Mouse (Mus musculus): ENCODE results near the gene Rxrg. TPM values are rescaled to one million over a fixed set of nuclear protein-coding genes. Genes with fewer than 3 reads are reported as not detected.

Rxrg gene
- polyA plus RNA-seq, 1 experiment from 2014 or later, result 20.2 TPM

DNA sequence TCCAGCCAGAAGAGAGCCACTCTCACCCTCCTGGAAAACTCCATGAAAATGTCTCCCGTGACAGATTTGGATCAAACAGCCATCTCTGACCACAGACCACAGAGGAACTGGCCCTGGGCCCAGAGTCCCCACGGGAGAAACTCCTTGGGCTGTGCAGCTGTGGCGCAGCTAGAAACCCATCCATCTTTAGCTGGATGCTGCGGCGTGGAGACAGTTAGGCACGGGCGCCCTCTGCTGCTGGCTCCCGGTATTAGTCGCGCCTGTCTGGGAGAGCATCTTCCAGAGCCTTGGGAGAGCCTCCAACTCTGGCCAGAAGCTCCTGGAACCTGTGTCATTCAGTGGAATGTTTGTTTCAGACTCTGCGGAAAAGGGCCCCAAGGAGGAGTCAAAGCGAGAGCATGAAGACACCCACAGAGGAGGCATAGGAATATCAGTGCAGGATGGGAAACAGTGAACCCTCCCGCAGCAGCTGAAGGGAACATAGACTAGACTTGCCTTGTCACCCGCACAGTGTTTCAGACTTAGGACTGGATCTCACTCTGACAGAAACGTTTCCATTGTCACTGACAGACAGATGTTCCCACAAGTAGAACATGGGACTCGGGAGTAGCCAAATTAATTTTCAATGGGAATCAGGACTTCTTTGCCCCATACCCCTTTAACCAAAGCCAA, 46.8 kb downstream of the Rxrg start:
- Histone ChIP-seq H3K9ac (no peak overlapping the region), H3K4me3 (replicated peaks) (no peak overlapping the region), H3K27ac (replicated peaks) (no peak overlapping the region), H3K9me3 (replicated peaks) (no peaks in the 10 kb centered on the region), H3K4me2 (replicated peaks) (peak overlapping the region; percentile 36), H3K27me3 (peaks cover 6% of the 10 kb centered on the region), H3K36me3 (no peaks in the 10 kb centered on the region), H3K4me1 (peaks cover 26% of the 10 kb centered on the region)
- 12% methylated on average over 16 of the region's 16 CpGs for WGBS
- peak; percentile 83 for ATAC-seq (ENCODE audit: insufficient number of reproducible peaks, low FRiP score, low TSS enrichment, low read depth)

DNA sequence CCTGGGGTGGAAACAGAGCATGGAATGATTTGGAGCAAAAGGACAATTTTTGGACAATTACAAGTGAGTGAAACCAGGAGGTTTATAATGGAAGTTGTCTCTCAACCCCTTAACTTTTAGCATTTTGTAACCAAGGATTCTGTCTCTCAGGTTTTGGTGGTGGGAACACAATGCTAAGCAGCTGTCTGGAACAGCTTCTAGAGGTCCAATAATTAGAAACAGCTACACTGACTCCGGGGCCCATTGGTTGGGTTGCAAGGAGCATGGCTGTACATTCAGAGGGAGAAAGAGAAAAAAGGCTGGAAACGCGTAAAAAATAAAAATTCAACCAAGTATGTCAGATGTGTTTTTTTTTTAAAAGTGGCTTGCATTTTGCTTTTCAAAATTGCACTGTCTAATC, 50.5 kb downstream of the Rxrg start:
- H3K4me1 ChIP-seq, result peaks cover 26% of the 10 kb centered on the region
- no peak overlapping the region for H3K4me3 ChIP-seq (replicated peaks)
- no peaks in the 10 kb centered on the region for H3K27me3 ChIP-seq
- H3K9ac ChIP-seq, result no peak overlapping the region
- peak overlapping the region; percentile 77 for H3K27ac ChIP-seq (replicated peaks)
- WGBS, result 42% methylated on average over 3 of the region's 3 CpGs
- no peak for ATAC-seq (ENCODE audit: insufficient number of reproducible peaks, low FRiP score, low TSS enrichment, low read depth)
- H3K4me2 ChIP-seq (replicated peaks), result no peak overlapping the region
- no peaks in the 10 kb centered on the region for H3K36me3 ChIP-seq
- no peaks in the 10 kb centered on the region for H3K9me3 ChIP-seq (replicated peaks)

DNA sequence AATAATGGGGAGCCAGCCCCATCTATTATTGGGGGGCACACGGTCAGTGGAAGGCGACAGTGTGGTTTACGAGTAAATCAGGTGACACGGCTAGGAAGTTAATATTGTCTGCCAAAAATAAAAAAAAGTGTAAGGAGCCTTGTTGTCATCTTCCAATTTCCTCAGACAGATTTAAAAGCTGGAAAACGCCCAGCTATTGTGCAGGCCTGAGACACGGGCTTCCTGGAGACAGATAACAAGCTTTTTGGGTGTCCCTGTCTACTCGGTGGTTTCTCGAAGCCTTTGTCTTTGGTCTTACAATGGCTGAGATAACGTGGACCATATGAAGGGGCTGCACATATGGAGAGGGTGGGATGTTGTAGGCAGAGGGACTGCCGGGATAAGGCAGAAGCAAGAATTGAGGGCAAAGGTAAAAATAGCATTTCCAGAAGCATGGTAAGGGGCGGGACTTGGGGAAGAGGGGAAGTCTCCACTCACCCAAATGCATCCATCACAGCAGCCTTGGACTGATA, 51.0 kb downstream of the Rxrg start:
- 45% methylated on average over 11 of the region's 11 CpGs for WGBS
- no peaks in the 10 kb centered on the region for H3K9me3 ChIP-seq (replicated peaks)
- H3K27me3 ChIP-seq, result no peaks in the 10 kb centered on the region
- ATAC-seq (ENCODE audit: insufficient number of reproducible peaks, low FRiP score, low TSS enrichment, low read depth), result no peak
- peak overlapping the region; percentile 77; the same call in 1 of the 2 replicates for H3K27ac ChIP-seq (replicated peaks)
- no peaks in the 10 kb centered on the region for H3K36me3 ChIP-seq
- no peak overlapping the region for H3K4me3 ChIP-seq (replicated peaks)
- no peak overlapping the region for H3K4me2 ChIP-seq (replicated peaks)
- H3K4me1 ChIP-seq, result peaks cover 26% of the 10 kb centered on the region
- H3K9ac ChIP-seq, result no peak overlapping the region

DNA sequence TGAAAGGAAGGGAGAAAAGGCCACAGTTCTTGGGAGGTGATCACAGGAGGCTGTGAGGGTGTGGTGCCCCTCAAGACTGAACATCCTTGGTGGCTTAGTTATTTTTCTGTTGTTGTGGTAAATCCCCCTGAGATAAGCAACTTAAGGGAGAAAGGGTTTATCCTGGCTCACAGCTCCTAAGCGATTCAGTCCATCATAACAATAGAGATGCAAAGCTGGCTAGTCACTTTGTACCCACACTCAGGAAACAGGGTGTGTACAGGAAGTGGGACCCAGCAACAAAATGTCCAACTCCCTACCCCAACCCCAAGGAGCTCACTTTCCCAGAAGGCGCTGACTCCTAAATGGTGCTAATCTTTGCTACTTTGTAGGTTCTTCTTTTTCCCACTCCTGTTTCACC, 54.2 kb downstream of the Rxrg start:
- no peaks in the 10 kb centered on the region for H3K36me3 ChIP-seq
- peaks cover 3% of the 10 kb centered on the region; the same call in 1 of the 2 replicates for H3K27me3 ChIP-seq
- H3K4me2 ChIP-seq (replicated peaks), result no peak overlapping the region
- no peak overlapping the region for H3K4me3 ChIP-seq (replicated peaks)
- no peak overlapping the region for H3K9ac ChIP-seq
- no peak for ATAC-seq (ENCODE audit: insufficient number of reproducible peaks, low FRiP score, low TSS enrichment, low read depth)
- H3K27ac ChIP-seq (replicated peaks), result no peak overlapping the region
- 73% methylated on average over 2 of the region's 2 CpGs for WGBS
- H3K9me3 ChIP-seq (replicated peaks), result no peaks in the 10 kb centered on the region
- peaks cover 19% of the 10 kb centered on the region; the same call in 1 of the 2 replicates for H3K4me1 ChIP-seq

DNA sequence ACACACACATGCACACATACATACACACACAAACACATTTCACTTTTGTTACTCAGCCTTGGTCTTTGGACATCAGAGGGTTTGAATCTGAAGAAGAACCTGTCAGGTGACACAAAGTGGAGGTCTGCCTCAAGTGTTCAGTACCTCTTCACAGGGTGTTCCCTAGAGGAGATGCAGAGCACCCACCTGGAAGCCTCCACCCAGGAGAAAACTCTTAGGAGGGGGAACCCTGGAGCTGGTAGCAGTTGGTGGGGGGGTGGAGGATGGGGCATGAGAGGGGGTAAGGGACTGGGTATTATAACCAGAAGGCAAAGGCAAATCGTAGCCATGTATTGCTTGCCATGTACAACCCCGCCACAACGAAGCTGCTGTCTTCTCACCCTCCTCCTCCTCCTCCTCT, 60.9 kb downstream of the Rxrg start:
- 94% methylated on average over 3 of the region's 3 CpGs for WGBS
- Histone ChIP-seq H3K36me3 (no peaks in the 10 kb centered on the region), H3K4me2 (replicated peaks) (no peak overlapping the region), H3K27ac (replicated peaks) (no peak overlapping the region), H3K9ac (no peak overlapping the region), H3K9me3 (replicated peaks) (no peaks in the 10 kb centered on the region), H3K4me1 (peaks cover 19% of the 10 kb centered on the region), H3K27me3 (peaks cover 23% of the 10 kb centered on the region), H3K4me3 (replicated peaks) (no peak overlapping the region)
- no peak for ATAC-seq (ENCODE audit: insufficient number of reproducible peaks, low FRiP score, low TSS enrichment, low read depth)

DNA sequence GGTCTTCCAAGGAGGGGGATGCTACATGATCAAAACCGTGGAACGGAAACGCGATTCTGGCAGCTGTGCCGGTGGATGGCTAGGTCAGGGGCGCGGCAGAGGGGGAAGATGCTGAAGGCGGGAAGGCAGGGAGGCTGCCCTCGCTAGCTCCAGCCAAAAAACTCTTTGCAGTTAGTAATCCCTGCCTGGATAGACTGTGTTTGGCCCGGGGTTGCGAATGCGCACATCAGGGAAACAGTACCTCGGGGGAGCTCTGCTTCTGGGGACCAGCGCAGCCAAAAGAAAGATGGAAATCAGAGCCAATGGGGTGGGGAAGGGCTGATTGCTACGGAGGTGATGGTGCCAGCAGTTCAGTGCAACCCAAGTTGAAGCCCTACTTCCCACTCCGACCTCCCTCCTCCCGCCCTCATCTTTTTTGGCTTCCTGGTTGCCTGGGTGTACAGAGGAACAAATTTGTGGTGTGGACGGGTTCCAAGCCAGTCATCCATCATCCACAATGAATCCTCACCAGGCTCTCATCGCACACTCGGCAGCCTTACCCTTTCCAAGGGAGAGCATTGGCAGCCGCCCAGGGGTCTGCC, 62.4 kb downstream of the Rxrg start:
- Histone ChIP-seq H3K27ac (replicated peaks) (peak overlapping the region; percentile 48; the same call in 1 of the 2 replicates), H3K36me3 (no peaks in the 10 kb centered on the region), H3K4me1 (peaks cover 19% of the 10 kb centered on the region), H3K9ac (no peak overlapping the region), H3K27me3 (peaks cover 26% of the 10 kb centered on the region), H3K9me3 (replicated peaks) (no peaks in the 10 kb centered on the region), H3K4me2 (replicated peaks) (peak overlapping the region; percentile 54), H3K4me3 (replicated peaks) (peak overlapping the region; percentile 27)
- ATAC-seq (ENCODE audit: insufficient number of reproducible peaks, low FRiP score, low TSS enrichment, low read depth), result peak; percentile 87
- under 1% methylated on average over 21 of the region's 21 CpGs for WGBS

DNA sequence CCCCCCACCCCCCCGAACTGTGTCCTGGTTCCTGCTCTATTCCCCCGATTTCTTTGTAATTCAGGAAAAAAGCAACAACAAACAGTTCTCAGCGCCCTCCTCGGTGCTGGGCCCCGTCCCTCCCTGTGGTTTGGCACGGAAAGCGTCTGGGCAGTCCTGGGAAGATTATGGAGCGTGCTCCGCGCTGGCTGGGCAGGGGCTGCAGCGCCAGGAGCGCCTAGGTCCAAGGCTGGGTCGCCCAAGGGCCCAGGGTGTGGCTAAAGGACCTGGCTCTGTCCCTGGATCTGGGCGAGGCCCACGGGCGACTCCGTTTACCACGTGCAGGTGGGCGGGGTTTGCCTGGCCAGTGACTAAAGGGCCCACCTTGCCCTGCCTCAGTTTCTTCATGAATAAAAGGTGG, 62.9 kb downstream of the Rxrg start:
- Histone ChIP-seq H3K36me3 (no peaks in the 10 kb centered on the region), H3K9me3 (replicated peaks) (no peaks in the 10 kb centered on the region), H3K9ac (no peak overlapping the region), H3K27me3 (peaks cover 28% of the 10 kb centered on the region), H3K4me2 (replicated peaks) (peak overlapping the region; percentile 54), H3K27ac (replicated peaks) (0 out of 2 replicates have a peak overlapping the region, but pooled peaks have one; percentile 48), H3K4me1 (peaks cover 19% of the 10 kb centered on the region), H3K4me3 (replicated peaks) (peak overlapping the region; percentile 27)
- WGBS, result 2% methylated on average over 19 of the region's 19 CpGs
- ATAC-seq (ENCODE audit: insufficient number of reproducible peaks, low FRiP score, low TSS enrichment, low read depth), result peak; percentile 72

DNA sequence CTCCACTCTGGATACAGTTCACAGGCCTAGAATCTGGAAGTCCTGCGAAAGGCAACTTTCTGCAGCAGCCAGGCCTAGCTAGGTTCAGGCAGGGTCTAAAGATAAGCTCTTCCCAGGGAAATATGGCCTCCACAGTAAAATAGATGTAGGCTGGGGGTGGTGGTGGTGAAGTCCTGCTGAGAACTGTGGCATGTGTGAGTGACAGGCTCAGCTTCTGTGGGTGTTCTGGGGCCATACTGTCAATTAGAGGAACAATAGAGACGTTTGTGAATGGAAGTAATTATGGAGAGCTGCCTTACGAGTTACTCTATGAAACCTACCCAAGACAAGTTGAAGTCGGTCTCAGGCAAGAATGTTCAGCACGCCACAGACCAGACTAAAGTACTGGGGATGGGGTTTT, 65.0 kb downstream of the Rxrg start:
- Histone ChIP-seq H3K4me1 (peaks cover 19% of the 10 kb centered on the region), H3K36me3 (no peaks in the 10 kb centered on the region), H3K9ac (no peak overlapping the region), H3K27ac (replicated peaks) (no peak overlapping the region), H3K27me3 (peaks cover 33% of the 10 kb centered on the region), H3K4me2 (replicated peaks) (no peak overlapping the region), H3K4me3 (replicated peaks) (no peak overlapping the region), H3K9me3 (replicated peaks) (no peaks in the 10 kb centered on the region)
- ATAC-seq (ENCODE audit: insufficient number of reproducible peaks, low FRiP score, low TSS enrichment, low read depth), result no peak
- 45% methylated on average over 5 of the region's 5 CpGs for WGBS

DNA sequence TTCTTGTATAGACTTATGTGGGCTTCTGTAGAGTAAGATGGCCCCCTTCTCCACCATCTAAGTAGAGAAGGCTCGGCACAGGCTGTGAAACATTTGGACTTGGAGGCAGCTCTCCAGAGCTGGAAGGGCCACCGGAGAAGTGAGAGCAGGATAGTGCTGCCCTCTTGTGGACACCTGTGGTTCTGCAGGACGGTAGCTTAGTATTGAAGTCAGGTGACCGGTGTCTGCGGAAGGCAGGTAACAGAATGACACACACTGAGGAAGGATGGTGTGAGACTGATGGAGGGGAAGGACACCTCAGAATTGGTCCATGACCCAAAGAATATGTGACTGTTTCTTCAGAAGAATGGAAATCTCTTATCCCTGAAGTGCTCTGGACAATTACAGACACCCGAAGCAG, 71.6 kb downstream of the Rxrg start:
- H3K27me3 ChIP-seq, result peaks cover 60% of the 10 kb centered on the region
- H3K4me2 ChIP-seq (replicated peaks), result no peak overlapping the region
- H3K9ac ChIP-seq, result no peak overlapping the region
- no peaks in the 10 kb centered on the region for H3K9me3 ChIP-seq (replicated peaks)
- no peak overlapping the region for H3K27ac ChIP-seq (replicated peaks)
- no peak overlapping the region for H3K4me3 ChIP-seq (replicated peaks)
- WGBS, result 26% methylated on average over 6 of the region's 6 CpGs
- ATAC-seq (ENCODE audit: insufficient number of reproducible peaks, low FRiP score, low TSS enrichment, low read depth), result no peak
- H3K36me3 ChIP-seq, result no peaks in the 10 kb centered on the region
- 0 out of 2 replicates have a peak, but pooled peaks cover 5% of the 10 kb centered on the region for H3K4me1 ChIP-seq

DNA sequence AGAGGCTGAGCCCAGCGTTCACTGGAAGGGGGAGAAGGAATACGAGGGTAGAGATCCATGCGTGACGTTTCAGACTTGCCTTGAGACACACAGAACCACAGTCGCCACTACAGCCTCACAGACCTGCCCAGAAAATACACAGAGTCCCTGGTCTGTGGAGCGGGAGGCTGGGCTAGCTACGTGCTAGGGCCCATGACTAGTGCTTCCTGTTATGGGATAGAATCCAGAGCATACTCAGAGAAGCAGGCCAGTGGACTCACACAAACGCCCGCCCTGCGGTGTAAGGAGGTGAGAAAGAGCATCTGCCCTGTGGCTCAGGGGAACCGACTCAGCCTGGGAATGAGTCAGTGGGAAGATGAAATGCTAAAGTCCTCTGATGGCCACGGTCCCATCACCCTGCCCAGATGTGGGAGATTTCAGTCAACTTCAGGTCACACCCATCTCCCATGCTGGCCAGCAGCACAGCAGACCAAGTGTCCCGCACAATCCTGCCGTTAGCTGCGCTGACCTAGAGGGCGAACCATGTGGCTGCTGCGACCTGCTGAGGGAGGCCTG, 74.3 kb downstream of the Rxrg start:
- Histone ChIP-seq H3K27me3 (peaks cover 51% of the 10 kb centered on the region), H3K4me3 (replicated peaks) (no peak overlapping the region), H3K9me3 (replicated peaks) (no peaks in the 10 kb centered on the region), H3K27ac (replicated peaks) (no peak overlapping the region), H3K36me3 (no peaks in the 10 kb centered on the region), H3K4me1 (0 out of 2 replicates have a peak, but pooled peaks cover 5% of the 10 kb centered on the region), H3K9ac (no peak overlapping the region), H3K4me2 (replicated peaks) (no peak overlapping the region)
- no peak for ATAC-seq (ENCODE audit: insufficient number of reproducible peaks, low FRiP score, low TSS enrichment, low read depth)
- 20% methylated on average over 17 of the region's 17 CpGs for WGBS

DNA sequence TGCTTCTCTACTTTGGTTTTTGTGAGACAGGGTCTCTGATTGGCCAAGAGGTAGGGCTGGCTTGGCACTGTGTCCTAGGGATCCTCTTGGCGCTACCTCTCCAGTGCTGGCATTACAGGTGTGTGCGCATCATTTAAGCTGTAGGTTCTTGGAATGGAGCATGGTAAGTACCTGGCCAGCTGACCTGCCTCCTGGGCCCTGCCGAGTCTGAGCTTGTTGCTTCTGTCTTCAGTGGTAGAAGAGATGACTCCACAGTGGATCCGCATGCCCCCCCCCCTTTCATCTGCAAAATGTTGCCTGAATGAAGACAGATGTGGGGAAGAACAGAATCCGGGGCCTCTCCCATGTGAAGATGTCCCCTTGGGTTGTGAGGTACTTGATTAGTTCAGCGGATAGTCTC, 80.9 kb downstream of the Rxrg start:
- Histone ChIP-seq H3K4me2 (replicated peaks) (no peak overlapping the region), H3K4me1 (no peaks in the 10 kb centered on the region), H3K27me3 (peaks cover 4% of the 10 kb centered on the region; the same call in 1 of the 2 replicates), H3K4me3 (replicated peaks) (no peak overlapping the region), H3K9me3 (replicated peaks) (0 out of 2 replicates have a peak, but pooled peaks cover 8% of the 10 kb centered on the region), H3K27ac (replicated peaks) (no peak overlapping the region), H3K36me3 (no peaks in the 10 kb centered on the region), H3K9ac (no peak overlapping the region)
- WGBS, result 87% methylated on average over 6 of the region's 6 CpGs
- ATAC-seq (ENCODE audit: insufficient number of reproducible peaks, low FRiP score, low TSS enrichment, low read depth), result no peak
